Mouse (Mus musculus) heart, adult 9 months (tissue): Measurements from ENCODE around the gene Pebp1.

Source experiments
- DNase-seq, 2 experiments: peaks; one replicate each; pipeline ENCODE4 v3.0.0; 2022; ENCODE audit warnings: low spot score in 2 of 2

The Pebp1 gene

GRCm38 (mm10) chr5:117241935-117242531 is 45.4 kb downstream of the Pebp1 start:
- no peak for DNase-seq

- peak in 1 of 2 experiments; percentile 7 for DNase-seq
Measured at GRCm38 (mm10) chr5:117240761-117241322, 46.6 kb downstream of the Pebp1 start.

- DNase-seq: no peak
Measured at GRCm38 (mm10) chr5:117240321-117240731, 47.1 kb downstream of the Pebp1 start.

- DNase-seq: no peak
Measured at GRCm38 (mm10) chr5:117239106-117239505, 48.3 kb downstream of the Pebp1 start.

- no peak for DNase-seq
Measured at GRCm38 (mm10) chr5:117236540-117236939, 50.9 kb downstream of the Pebp1 start.
